Mouse (Mus musculus) limb, embryonic 14.5 days (tissue): Measurements from ENCODE around the gene Usp10. TPM values are rescaled to one million over a fixed set of nuclear protein-coding genes. Genes with fewer than 3 reads are reported as not detected.
A peak's percentile ranks its signal among the peaks of the same experiment; 100 is the strongest.

Experiments used
- ATAC-seq: fragments of 200-750 bp; cut with Nextera tagmentation; 2 replicates; pipeline ENCODE4 v1.8.0; 2017; ENCODE audit warnings: low read depth, moderate number of reproducible peaks, moderate TSS enrichment; ENCODE audit not compliant: low FRiP score
- DNase-seq: peaks from one replicate; pipeline ENCODE4 v3.0.0-alpha.2; 2015; ENCODE audit warnings: low spot score
- H3K27ac ChIP-seq: fragments of 300-500 bp; sonication (generic); replicated peaks from 2 replicates; pipeline ENCODE4 v1.5.1; 2014; ENCODE audit warnings: low read depth, mild to moderate bottlenecking, low read length, moderate library complexity, mixed read lengths
- H3K27me3 ChIP-seq: fragments of 300-500 bp; sonication (generic); 2 replicates; pipeline ENCODE4 v1.6.1; 2014; ENCODE audit warnings: low read length, mixed read lengths; ENCODE audit not compliant: control insufficient read depth, insufficient read depth
- H3K36me3 ChIP-seq: fragments of 300-500 bp; sonication (generic); 2 replicates; pipeline ENCODE4 v1.6.1; 2014; ENCODE audit warnings: mild to moderate bottlenecking, low read length, moderate library complexity, mixed read lengths; ENCODE audit not compliant: control insufficient read depth, insufficient read depth
- H3K4me1 ChIP-seq: fragments of 300-500 bp; sonication (generic); 2 replicates; pipeline ENCODE4 v1.6.1; 2014; ENCODE audit warnings: antibody characterized with exemption, low read length, mixed read lengths; ENCODE audit not compliant: control insufficient read depth, insufficient read depth
- H3K4me2 ChIP-seq: fragments of 300-500 bp; sonication (generic); replicated peaks from 2 replicates; pipeline ENCODE4 v1.6.1; 2014; ENCODE audit warnings: low read depth, mild to moderate bottlenecking, low read length, moderate library complexity; ENCODE audit not compliant: severe bottlenecking
- H3K4me3 ChIP-seq: fragments of 300-500 bp; sonication (generic); replicated peaks from 2 replicates; pipeline ENCODE4 v1.5.1; 2014; ENCODE audit warnings: low read length
- H3K9ac ChIP-seq: fragments of 300-500 bp; sonication (generic); 2 replicates; pipeline ENCODE4 v1.6.1; 2014; ENCODE audit warnings: mild to moderate bottlenecking, low read depth, low read length, moderate library complexity; ENCODE audit not compliant: severe bottlenecking
- H3K9me3 ChIP-seq: fragments of 300-500 bp; sonication (generic); 2 replicates; pipeline ENCODE4 v1.6.1; 2016; ENCODE audit warnings: low read length; ENCODE audit not compliant: control insufficient read depth
- POLR2A ChIP-seq: fragments of 200-500 bp; IDR thresholded peaks from 2 replicates; pipeline ENCODE4 v1.8.0; 2012; ENCODE audit warnings: inconsistent platforms, mild to moderate bottlenecking, moderate library complexity, borderline replicate concordance; ENCODE audit not compliant: insufficient read depth, insufficient read length; ENCODE audit errors: extremely low read depth
- WGBS: fragments of 180-500 bp; shearing (Covaris S2); extraction: QIAGEN DNeasy Blood & Tissue Kit; methylation state at CpG from one replicate; pipeline ENCODE4 v1.1.7; 2014; 5-methylcytosine and 5-hydroxymethylcytosine counted together
- polyA plus RNA-seq, 2 experiments: library from polyadenylated mRNA; depleted of rRNA in 1 of 2; stranded (reverse) in 1 of 2; unstranded in 1 of 2; fragments of >200 nt; fragmentation: Nextera tagmentation in 1 of 2; extraction: Ambion mirVana in 1 of 2; gene quantifications; 2 replicates each; pipeline versions ENCODE4 v1.2.1 to v1.2.3; 2012 to 2014

Gene Usp10
- polyA plus RNA-seq, 2 experiments = 95.9 to 131 TPM

DNA sequence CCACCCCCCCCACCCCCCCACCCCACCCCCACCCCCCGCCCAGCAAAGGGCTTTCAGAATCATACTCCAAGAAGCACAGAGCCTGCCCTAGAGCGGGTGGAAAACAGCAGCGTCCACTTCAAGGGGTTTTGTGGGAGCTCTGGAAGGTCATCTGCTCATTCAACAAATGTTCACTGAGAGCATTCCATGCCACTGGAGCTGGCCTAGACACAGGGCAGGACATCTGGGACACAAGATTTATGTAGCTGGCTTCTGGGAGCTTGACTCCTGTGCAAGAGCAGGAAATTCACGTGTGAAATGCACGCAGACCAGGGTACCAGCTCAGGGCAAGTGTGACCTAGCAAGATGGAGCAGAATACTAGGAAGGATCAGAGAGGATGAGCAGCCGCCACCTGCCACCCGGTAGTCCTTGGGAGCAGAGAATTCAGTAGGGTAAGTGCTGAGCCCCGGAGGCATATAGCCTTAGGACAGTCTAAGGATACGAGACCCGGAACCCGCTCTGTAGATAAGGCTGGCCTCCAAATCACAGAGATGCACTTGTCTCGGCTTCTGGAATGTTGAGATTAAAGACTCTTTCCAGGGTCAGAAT lies 5.7 kb upstream of the Usp10 start:
- TF ChIP-seq POLR2A = no peak
- Histone ChIP-seq H3K4me2 (no peak overlapping the region), H3K4me1 (no peaks in the 10 kb centered on the region), H3K4me3 (no peak overlapping the region), H3K27me3 (no peaks in the 10 kb centered on the region), H3K36me3 (no peaks in the 10 kb centered on the region), H3K27ac (no peak overlapping the region), H3K9ac (no peak overlapping the region), H3K9me3 (no peaks in the 10 kb centered on the region)
- ATAC-seq (no peak), DNase-seq (no peak)
- WGBS = 42% methylated on average over 12 of the region's 12 CpGs

- WGBS = under 1% methylated on average over 77 of the region's 97 CpGs
- DNase-seq (peak; percentile 85), ATAC-seq (peak; percentile 93)
- no peaks in the 10 kb centered on the region for H3K36me3 ChIP-seq
- H3K9me3 ChIP-seq = no peaks in the 10 kb centered on the region
- H3K27me3 ChIP-seq = peaks cover 5% of the 10 kb centered on the region; the same call in 1 of the 2 replicates
- peak within 1 kb of the TSS; percentile 92 for H3K4me2 ChIP-seq
- peaks cover 25% of the 10 kb centered on the region for H3K4me1 ChIP-seq
- TF ChIP-seq POLR2A = peak; percentile 72; the same call in 1 of the 2 replicates
- H3K9ac ChIP-seq = peak within 1 kb of the TSS; percentile 86
- H3K4me3 ChIP-seq = peak within 1 kb of the TSS; percentile 82
- peak within 1 kb of the TSS; percentile 93 for H3K27ac ChIP-seq
These were observed 542 bp downstream of the Usp10 start, which contains the start of gene Gm20388 for GRCm38 (mm10) chr8:119910547-119911257. TSS of gene Gm20388 (plus strand) at chr8:119910841.

DNA sequence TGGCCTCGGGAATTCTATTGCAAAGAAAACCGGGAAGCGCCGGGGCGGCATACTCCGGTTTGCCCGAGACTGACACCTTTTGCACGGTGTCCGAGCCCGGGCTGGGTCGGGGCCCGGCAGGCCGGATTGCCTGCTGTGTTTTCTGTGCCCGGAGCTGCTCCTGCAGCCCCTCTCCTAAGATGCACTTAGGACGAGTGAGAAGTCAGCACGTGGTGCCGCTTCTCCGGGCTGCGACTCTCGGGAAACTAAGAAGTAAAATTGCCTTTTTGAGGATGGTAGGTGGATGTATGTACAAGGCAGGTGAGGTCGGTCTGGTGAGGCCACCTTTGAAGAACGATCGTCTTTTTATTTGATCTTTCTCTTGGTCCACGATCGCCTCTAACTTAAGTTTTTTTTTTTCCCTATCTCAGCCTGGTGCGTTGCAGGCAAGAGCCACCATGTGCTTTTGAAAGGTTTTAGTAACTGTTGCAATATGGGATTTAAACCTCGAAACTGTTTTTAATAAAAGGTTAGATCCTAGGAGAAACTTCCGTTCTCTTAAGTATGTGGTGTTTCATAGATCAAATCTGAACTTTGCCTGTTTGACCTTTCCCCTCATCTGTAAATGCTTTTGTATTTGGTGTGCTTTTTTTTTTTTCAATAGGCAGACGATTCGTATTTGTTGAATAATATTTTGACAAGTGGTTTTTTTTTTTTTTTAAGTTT lies 1.2 kb downstream of the Usp10 start:
- no peak for TF ChIP-seq POLR2A
- H3K4me3 ChIP-seq = peak overlapping the region; percentile 82
- H3K36me3 ChIP-seq = 0 out of 2 replicates have a peak, but pooled peaks cover 2% of the 10 kb centered on the region
- peaks cover 25% of the 10 kb centered on the region for H3K4me1 ChIP-seq
- H3K27ac ChIP-seq = peak overlapping the region; percentile 93
- peak overlapping the region; percentile 92 for H3K4me2 ChIP-seq
- 1% methylated on average over 30 of the region's 30 CpGs for WGBS
- DNase-seq = no peak
- H3K27me3 ChIP-seq = peaks cover 5% of the 10 kb centered on the region; the same call in 1 of the 2 replicates
- peak overlapping the region; percentile 86 for H3K9ac ChIP-seq
- ATAC-seq = peak; percentile 53
- H3K9me3 ChIP-seq = no peaks in the 10 kb centered on the region

GRCm38 (mm10) chr8:119912643-119913042 lies 2.5 kb downstream of the Usp10 start:
- Histone ChIP-seq H3K4me3 (peak overlapping the region; percentile 82; the same call in 1 of the 2 replicates), H3K27ac (no peak overlapping the region), H3K9me3 (no peaks in the 10 kb centered on the region), H3K36me3 (0 out of 2 replicates have a peak, but pooled peaks cover 4% of the 10 kb centered on the region), H3K4me1 (peaks cover 33% of the 10 kb centered on the region), H3K27me3 (peaks cover 5% of the 10 kb centered on the region; the same call in 1 of the 2 replicates), H3K9ac (no peak overlapping the region), H3K4me2 (peak overlapping the region; percentile 92)
- DNase-seq = no peak
- TF ChIP-seq POLR2A = no peak
- WGBS = 56% methylated on average over 6 of the region's 6 CpGs
- ATAC-seq = no peak

GRCm38 (mm10) chr8:119913181-119913580 lies 3.0 kb downstream of the Usp10 start:
- no peak for TF ChIP-seq POLR2A
- Histone ChIP-seq H3K4me3 (no peak overlapping the region), H3K36me3 (0 out of 2 replicates have a peak, but pooled peaks cover 4% of the 10 kb centered on the region), H3K9me3 (no peaks in the 10 kb centered on the region), H3K9ac (no peak overlapping the region), H3K27ac (no peak overlapping the region), H3K4me2 (0 out of 2 replicates have a peak overlapping the region, but pooled peaks have one; percentile 92), H3K27me3 (peaks cover 5% of the 10 kb centered on the region; the same call in 1 of the 2 replicates), H3K4me1 (peaks cover 33% of the 10 kb centered on the region)
- 62% methylated on average over 3 of the region's 3 CpGs for WGBS
- no peak for ATAC-seq
- no peak for DNase-seq
